Mouse (Mus musculus): ENCODE results near the gene Pdxp. TPM values are rescaled to one million over a fixed set of nuclear protein-coding genes. Genes with fewer than 3 reads are reported as not detected.
"Not testable (repeated sequence)": the region's sequence is repeated elsewhere in the genome, so short reads cannot be mapped to it uniquely, and the experiment has no call there.

Gene Pdxp
- total RNA-seq (2021) = 1 to 10 TPM; 9.8 to 9.9 TPM
- long read RNA-seq, experiment 1, transcript Pdxp-201 (2 exons, 2,001 nt) = major isoform, 23 of 23 reads
- long read RNA-seq, experiment 1, partial matches to known transcripts = 0 of 23 reads
- long read RNA-seq, experiment 1, other reads (novel, unspliced or antisense) = 0 of 23 reads
- long read RNA-seq, experiment 2, transcript Pdxp-201 (2 exons, 2,001 nt) = major isoform, 25 of 28 reads
- long read RNA-seq, experiment 2, partial matches to known transcripts = 1 of 28 reads
- long read RNA-seq, experiment 2, other reads (novel, unspliced or antisense) = 2 of 28 reads

GRCm38 (mm10) chr15:78913632-78914090 is at the start of gene Pdxp:
TSS of gene Pdxp (plus strand) at chr15:78913919.
- DNase-seq (ENCODE audit: low spot score in 2 of 2) = peak; percentile 72 to 85

- DNase-seq (ENCODE audit: low spot score in 2 of 2) = no peak
These were observed 45.3 kb upstream of the Pdxp start for GRCm38 (mm10) chr15:78868398-78868797.

GRCm38 (mm10) chr15:78868826-78869233 is 44.9 kb upstream of the Pdxp start:
- no peak for DNase-seq (ENCODE audit: low spot score in 2 of 2)

GRCm38 (mm10) chr15:78869775-78870174 is 43.9 kb upstream of the Pdxp start:
- no peak for DNase-seq (ENCODE audit: low spot score in 2 of 2)

- no peak for DNase-seq (ENCODE audit: low spot score in 2 of 2)
These were observed 41.6 kb upstream of the Pdxp start for GRCm38 (mm10) chr15:78872021-78872608.

- no peak for DNase-seq (ENCODE audit: low spot score in 2 of 2)
These were observed 39.8 kb upstream of the Pdxp start for GRCm38 (mm10) chr15:78873803-78874435.

GRCm38 (mm10) chr15:78874989-78875388 is 38.7 kb upstream of the Pdxp start:
- DNase-seq (ENCODE audit: low spot score in 2 of 2) = no peak

- DNase-seq (ENCODE audit: low spot score in 2 of 2) = no peak
These were observed 38.2 kb upstream of the Pdxp start for GRCm38 (mm10) chr15:78875537-78875936.

- peak; percentile 58 to 60 for DNase-seq (ENCODE audit: low spot score in 2 of 2)
These were observed 37.4 kb upstream of the Pdxp start for GRCm38 (mm10) chr15:78876258-78876696.

- DNase-seq (ENCODE audit: low spot score in 2 of 2) = peak; percentile 83
These were observed 36.5 kb upstream of the Pdxp start, which contains the start of gene Gga1 for GRCm38 (mm10) chr15:78876991-78877809. TSS of gene Gga1 (plus strand) at chr15:78877190.

GRCm38 (mm10) chr15:78877810-78878390 is 35.8 kb upstream of the Pdxp start:
- DNase-seq (ENCODE audit: low spot score in 2 of 2) = no peak

- not testable (repeated sequence) for DNase-seq (ENCODE audit: low spot score in 2 of 2)
These were observed 34.8 kb upstream of the Pdxp start for GRCm38 (mm10) chr15:78878792-78879516.

GRCm38 (mm10) chr15:78880432-78880831 is 33.3 kb upstream of the Pdxp start:
- no peak for DNase-seq (ENCODE audit: low spot score in 2 of 2)

- DNase-seq (ENCODE audit: low spot score in 2 of 2) = no peak
These were observed 31.9 kb upstream of the Pdxp start for GRCm38 (mm10) chr15:78881828-78882227.

GRCm38 (mm10) chr15:78889401-78889853 is 24.3 kb upstream of the Pdxp start:
- DNase-seq (ENCODE audit: low spot score in 2 of 2) = no peak

- no peak for DNase-seq (ENCODE audit: low spot score in 2 of 2)
These were observed 21.3 kb upstream of the Pdxp start for GRCm38 (mm10) chr15:78892440-78892839.

- DNase-seq (ENCODE audit: low spot score in 2 of 2) = no peak
These were observed 19.0 kb upstream of the Pdxp start for GRCm38 (mm10) chr15:78894726-78895125.

- DNase-seq (ENCODE audit: low spot score in 2 of 2) = no peak
These were observed 18.0 kb upstream of the Pdxp start for GRCm38 (mm10) chr15:78895741-78896140.

- no peak for DNase-seq (ENCODE audit: low spot score in 2 of 2)
These were observed 17.6 kb upstream of the Pdxp start for GRCm38 (mm10) chr15:78896149-78896548.

GRCm38 (mm10) chr15:78897488-78897887 is 16.2 kb upstream of the Pdxp start:
- DNase-seq (ENCODE audit: low spot score in 2 of 2) = no peak
